Mouse (Mus musculus): Measurements from ENCODE around the gene Cd48.

The Cd48 gene

DNA sequence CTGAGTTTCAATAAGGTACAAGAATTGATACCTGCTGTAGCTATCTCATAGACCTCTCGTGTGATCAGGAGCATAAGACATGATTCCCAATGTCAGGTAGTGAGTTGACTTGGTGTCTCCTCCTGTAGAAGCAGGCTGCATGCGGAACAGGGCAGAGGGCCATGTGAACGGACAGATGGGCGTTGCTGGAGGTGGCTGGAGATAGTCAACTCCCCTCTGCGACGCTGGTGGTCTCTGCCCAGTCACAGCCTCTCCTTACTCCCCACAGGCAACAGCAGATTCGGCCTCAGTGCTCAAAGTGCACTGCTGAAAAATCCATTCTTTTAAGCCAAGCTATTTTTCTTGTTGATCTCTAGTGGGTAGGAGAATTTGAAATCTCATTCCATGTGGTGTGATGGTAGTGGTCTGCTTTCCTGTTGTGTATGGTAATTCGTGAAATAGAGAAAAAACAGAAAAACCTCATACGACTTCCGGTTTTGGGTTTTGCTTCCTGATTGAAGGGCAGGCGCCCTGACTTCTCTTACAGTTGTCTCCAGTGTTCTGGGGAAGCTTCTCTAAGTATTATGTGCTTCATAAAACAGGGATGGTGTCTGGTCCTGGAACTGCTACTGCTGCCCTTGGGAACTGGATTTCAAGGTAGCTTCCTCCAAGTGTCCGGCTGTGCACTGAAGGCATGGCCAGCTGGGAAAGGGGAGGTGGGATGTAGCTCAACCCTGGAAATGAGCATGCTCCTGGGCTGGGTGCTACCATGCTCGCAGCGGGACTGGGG is at the start of gene Cd48:
Gene Cd48, plus strand, starts transcription at position 479 of the 769 bp plus-strand sequence.
- no peak for DNase-seq (ENCODE audit: low read depth, low spot score)

DNA sequence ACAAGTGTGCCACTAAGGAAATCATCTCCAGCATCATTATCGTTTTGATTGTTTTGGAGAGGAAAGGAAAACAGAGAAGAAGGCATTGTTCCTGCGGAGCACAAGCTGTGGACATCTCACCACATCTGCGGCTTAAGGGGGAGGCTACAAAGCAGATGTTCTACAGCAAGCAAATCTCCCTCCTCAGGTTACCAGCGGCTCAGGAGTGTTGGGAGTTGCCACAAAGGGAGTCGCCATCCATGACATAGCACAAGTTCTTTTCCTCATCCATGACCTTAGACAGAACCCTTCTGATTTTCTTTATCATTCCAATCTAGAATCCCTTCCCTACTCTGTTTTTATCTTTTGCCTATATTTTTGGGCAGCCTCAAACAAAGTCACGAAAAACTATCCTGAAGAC is 46.1 kb upstream of the Cd48 start:
- DNase-seq (ENCODE audit: low read depth, low spot score): no peak

DNA sequence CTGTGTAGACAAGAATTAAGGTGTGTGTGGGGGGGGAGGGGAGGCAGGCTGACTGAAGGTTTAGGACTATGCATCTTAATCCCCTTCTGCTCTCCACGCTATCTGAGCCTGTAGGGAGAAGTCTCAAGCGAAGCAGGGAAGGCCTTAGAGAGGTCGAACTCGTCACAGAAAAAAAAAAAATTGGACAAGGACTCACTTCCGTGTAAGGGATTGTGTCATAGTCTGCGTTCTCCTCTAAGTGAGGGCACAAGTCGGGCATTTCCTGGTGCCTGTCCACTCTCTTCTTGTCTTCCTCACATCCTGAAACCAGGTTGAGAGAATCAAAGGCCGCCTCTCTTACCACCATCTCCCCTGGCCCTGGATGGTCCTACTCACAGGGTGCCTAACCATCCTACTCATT is 44.7 kb upstream of the Cd48 start:
- no peak for DNase-seq (ENCODE audit: low read depth, low spot score)

DNA sequence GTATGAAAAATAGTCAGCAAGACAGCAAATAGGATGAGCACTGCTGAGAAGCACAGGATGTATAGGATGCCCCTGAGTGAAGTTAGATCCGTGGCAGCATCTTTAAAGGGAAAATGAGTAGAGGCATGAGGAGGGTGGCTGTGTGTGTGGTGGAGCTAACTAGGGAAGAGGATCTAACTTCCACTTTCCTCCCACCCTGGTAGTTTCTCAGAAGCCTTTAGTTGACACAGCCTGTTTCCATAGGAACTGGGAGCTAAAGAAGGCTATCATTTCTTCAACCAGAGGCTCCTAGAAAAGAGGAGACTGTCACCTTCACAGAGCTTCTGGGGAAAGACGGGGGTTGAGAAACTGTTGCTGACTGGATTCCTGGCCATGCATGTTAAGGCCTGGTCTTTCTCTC is 43.1 kb upstream of the Cd48 start:
- DNase-seq (ENCODE audit: low read depth, low spot score): peak; percentile 62

DNA sequence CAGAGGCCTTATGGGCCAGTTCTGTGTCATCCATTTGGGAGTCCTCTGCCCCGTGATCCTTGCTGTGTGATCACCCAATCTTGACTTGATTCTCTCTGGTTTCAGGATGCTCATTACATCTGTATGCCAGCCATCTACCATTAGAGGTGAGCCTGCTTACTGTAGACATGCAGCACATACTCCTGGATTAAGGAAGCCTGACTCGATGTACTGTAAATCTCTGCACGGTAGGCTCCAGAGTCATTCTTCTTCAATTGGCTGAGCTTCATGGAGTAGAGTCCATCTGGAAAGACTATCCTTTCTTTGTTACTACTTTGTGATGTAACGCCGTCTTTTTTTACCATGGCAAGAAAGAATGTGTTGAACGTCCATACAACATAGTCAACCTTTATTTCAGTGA is 41.0 kb upstream of the Cd48 start:
- no peak for DNase-seq (ENCODE audit: low read depth, low spot score)

DNA sequence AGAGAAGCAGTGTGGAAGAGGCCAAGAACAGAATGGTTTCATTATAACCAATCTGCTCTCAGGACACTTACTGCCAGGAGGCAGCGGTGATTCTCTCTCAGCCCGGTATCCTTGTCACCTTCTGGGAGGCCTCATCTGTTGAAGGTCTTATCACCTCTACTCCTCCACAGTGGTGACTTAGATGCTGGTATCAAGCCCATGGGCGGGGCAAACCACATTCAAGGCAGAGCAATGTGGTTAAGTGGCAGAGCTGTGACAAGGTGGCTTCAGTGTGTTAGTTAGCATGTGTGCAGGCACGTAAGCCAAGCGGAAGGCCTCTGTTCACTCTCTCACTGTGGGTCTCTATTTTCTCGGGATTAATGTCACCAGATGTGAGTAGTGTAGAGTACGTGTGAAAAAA is 38.2 kb upstream of the Cd48 start:
- DNase-seq (ENCODE audit: low read depth, low spot score): no peak

DNA sequence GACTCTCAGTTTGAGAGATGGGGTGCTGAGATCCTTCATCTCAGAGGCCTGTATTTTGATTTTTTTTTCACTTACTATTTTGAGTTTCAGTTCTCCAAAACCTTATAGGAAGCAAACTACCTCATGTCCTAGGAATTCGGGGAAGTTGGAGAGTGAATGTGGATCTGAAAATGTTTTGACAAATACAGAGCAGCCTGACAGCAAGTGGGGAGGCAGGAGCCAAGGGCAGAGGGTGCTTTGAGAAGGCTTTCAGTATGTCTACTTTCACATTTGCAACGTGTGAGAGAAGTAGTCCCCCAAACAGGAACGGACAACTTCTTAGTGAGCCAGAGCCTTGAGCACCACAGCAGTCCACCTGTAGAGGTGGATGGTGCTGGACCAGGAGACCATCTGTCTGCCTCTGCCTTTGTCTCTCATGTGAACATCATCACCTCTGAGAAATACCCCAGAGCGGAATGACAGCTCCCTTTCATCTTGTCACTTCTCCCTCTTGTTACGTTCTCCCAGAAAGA is 35.3 kb upstream of the Cd48 start:
- DNase-seq (ENCODE audit: low read depth, low spot score): no peak

DNA sequence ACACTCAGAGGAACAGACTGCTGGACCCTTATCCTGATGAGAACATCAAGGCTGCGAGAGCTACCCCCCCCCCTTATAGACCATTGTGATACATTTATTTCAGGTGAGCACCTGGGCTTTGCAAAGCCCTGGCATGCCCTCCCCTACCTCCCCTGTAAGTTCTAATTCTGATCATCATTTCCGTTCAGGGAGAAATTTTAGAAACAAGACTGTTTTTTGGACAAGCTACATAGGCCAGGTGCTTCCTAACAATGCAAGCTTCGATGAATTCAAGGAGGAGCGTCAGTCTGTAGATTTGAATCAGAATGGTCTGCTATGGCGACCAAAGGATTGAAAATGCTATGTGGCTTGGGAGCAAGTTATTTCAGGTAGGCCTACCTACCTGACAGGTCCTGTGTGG is 34.1 kb upstream of the Cd48 start:
- DNase-seq (ENCODE audit: low read depth, low spot score): no peak

DNA sequence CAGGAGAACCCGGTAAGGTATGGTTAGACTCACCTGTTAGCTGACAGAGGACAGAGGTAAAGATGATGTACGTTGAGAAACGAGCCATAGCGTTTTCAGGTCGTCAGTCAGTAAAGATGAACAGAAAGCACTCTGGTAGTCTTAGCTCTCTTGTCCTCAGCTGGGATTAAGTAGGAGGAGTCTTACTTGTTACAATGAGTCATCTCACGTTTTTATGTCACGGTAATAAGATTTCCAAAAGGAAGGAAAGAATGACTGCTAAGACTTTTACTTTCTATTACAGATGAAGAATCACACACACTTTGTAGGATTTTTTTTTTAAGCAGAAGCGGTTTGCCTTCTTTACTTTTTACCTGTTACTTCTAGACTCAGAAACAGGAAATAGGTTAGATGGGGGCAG is 33.0 kb upstream of the Cd48 start:
- no peak for DNase-seq (ENCODE audit: low read depth, low spot score)

DNA sequence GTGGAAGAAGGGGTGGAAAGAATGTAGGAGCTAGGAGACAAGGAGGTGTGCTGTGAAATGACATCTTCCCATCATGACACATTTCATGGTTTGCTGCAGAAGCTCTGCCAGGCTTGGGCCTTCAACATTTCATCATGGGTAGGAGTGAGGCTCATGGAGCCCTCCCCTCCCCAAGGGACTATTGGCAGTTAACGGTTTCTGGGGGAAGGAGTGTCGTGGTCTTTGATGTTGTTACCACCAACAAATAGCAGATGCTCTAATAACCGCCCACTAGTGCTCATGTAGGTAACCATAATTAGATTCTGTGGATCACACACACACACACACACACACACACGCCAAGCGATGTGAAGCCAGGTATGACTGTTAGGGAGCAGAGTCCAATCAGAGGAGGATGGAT is 29.1 kb upstream of the Cd48 start, which contains the start of gene Slamf7:
Gene Slamf7, minus strand, starts transcription at position 302 of the 400 bp plus-strand sequence.
- DNase-seq (ENCODE audit: low read depth, low spot score): no peak

DNA sequence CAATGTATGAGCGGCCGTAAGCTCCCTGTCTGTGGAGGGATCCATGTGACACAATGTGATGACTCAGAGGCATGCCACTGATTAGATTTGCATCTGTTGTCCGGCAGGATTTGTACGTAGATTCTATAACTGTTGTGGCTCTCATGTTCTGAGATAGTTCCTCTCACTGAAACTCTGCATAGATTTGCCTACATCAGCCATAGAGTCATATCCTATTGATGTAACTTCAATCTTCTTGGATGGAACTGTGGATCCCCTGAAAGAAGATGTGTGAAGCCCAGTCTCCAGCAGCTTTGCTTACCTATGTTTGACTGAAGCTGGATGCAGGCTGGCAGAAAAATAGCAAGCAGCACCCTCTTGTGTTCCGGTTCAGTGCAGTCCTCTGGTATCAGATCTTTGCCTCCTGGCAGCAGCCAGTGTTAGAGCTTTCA is 23.2 kb upstream of the Cd48 start:
- peak; percentile 68 for DNase-seq (ENCODE audit: low read depth, low spot score)

DNA sequence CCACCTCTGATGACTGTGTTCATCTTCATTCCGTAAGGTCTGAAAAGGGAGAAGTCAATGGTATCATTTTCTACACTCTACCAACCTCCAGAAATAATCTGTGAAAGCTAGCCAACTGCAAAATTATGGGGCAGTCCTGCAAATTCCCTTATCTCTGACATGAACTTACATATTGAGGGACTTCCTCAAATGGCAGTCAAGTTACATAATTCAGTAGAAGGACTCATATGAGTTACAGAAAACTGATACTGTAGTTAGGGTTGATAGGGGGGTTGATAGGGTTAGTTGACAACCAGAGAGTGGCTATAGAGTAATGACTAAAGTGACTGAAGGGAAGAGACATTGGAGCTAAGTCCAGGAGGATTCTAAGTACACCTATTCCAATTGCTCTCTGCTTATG is 21.4 kb upstream of the Cd48 start:
- DNase-seq (ENCODE audit: low read depth, low spot score): no peak

DNA sequence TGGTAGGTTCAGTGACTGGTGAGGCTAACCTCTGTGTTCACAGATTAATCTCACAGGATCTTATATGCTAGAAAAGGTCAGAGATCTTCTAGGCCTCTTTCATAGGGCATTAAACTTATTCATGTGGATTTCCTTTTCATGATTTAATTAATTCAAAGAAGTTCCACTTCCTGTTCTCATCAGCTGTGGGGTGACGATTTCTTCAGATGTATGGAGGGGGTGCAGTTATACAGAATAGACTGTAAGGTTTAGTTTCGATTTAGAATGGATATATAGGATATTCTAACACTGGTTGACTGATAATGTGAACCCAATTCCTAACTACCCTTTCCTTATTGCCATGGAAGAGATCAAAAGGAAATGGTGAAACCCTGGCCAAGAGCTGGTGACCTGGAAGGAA is 20.3 kb upstream of the Cd48 start:
- DNase-seq (ENCODE audit: low read depth, low spot score): no peak

DNA sequence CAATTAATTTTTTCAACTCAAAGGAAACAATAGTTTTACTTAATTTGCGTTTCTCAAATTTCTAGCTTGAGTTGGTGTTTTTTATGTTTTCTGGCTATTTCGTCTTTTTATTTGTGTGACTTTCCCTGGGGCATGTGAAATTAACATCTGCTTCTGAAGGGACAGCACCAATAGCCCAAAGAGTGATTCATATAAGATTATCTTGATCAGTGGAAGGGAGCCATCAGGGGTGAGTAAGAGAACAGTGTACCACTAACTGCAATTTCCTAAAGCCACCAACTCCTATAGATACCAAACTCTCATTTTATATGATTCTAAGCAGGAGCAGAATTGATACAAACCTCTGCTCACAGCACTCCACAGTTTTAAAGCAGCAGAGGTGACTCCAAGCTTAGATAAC is 18.1 kb upstream of the Cd48 start:
- DNase-seq (ENCODE audit: low read depth, low spot score): no peak

DNA sequence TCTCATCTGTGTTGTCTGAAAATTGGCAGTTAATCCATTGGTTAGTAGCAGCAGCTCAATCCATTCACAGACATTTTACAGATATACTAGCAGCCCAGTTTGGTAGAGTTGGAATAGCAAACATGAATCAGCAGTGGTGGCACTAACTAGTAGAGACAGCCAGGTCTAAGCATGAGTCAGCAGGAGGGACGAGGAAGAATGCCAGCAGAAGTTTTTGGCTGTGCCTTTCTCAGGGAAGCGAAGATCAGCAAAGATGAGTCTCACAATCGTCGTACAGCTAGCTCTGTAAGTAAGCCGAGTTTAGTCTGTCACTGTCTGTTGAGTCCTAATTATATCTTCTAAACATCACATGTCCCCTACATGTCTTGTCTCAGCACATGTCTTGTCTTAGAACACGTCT is 15.5 kb upstream of the Cd48 start:
- peak; percentile 70 for DNase-seq (ENCODE audit: low read depth, low spot score)

DNA sequence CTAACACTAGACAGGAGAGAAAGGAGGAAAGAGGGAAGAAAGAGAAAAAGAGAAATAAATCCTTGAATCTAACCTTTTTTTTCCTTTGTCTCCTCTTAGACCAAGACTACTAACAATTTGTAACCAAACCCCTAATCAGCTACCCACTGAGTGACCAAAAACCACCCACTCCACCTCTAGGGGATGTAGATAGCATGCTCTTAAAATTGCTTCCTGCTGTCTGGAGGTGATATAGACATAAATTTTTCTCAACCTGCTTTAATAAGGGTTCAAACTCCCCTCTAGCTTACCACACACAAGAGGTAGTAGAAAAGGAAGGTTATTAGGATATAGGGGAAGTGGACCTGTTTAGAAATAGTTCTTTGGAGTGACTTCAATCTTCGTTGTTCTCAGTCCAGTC is 14.6 kb upstream of the Cd48 start:
- no peak for DNase-seq (ENCODE audit: low read depth, low spot score)

DNA sequence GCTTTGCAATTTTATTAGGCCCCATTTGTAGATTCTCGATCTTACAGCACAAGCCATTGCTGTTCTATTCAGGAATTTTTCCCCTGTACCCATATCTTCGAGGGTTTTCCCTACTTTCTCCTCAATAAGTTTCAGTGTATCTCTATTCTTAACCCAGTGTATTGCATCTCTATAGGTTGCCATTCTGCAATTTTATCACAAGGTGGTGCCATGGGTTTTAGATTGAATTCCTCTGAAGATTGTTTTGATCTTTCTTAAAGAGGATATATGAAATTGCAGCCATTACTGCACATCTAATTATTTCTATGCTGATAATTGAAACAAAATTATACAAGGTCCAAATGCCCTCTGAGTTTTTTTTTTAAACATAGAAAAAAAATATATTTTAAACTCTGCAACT is 9.4 kb upstream of the Cd48 start:
- peak; percentile 8 for DNase-seq (ENCODE audit: low read depth, low spot score)

DNA sequence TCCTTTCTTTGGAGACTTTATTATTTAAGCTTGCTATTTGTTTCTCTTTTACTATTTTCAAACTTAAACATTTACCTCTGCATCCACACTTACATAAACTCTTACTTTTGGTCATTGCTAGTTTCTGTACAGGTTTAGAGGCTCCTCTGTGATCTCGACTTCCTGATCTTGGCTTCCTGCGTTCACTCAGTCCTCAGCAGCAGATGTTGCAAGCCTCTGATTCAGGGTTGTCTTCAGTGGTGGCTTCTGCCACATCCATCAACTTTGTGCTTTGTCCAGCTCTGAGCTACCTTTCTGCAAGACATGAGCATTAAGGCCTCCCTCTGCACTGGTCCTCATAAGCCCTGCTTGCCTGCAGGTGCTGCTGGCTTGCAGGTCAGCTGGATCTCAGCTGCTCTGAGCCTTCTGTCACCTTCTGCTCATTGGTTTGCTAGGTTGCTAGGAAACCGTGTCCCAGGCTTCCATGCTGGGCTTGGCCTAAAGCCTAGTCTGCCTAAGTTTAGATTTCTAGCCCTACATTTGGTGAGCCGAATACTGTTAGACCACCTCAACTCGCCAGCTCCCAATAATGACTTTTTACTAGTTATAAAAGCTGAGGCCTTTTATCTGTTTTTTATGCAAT is 8.8 kb upstream of the Cd48 start:
- peak; percentile 75 for DNase-seq (ENCODE audit: low read depth, low spot score)

DNA sequence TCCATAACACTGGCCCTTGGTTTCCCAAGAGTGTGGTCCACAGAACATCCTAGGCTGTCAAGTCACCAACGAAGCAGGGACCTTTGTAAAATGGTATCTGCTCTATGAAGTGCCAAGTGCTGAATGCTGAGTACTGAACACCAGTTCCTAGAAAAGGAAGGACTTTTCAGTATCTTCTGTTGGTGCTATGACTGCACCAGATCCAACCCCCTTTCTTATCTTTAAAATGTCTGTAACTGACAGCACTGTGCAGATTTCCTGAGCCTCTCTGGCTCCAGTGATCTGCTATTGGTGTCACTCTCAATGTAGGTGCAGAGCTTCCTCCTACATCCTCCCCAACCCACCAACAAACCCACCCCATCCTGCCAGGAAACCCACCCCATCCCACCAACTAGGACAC is 7.3 kb upstream of the Cd48 start:
- DNase-seq (ENCODE audit: low read depth, low spot score): no peak

DNA sequence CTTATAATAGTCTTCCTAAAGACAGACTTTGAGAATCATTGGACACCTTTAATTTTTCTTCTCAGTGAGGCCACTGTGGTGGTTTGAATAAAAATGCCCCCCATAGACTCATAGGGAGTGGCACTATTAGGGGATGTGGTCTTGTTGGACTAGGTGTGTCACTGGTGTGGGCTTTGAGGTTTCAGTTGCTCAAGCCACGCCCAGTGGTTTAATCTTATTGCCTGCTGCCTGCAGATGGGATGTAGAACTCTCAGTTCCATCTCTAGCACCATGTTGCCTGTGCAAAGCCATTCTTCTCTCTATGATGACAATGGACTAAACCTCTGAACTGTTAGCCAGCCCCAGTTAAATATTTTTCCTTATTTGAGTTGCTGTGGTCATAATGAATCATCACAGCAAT is 4.1 kb upstream of the Cd48 start:
- no peak for DNase-seq (ENCODE audit: low read depth, low spot score)

DNA sequence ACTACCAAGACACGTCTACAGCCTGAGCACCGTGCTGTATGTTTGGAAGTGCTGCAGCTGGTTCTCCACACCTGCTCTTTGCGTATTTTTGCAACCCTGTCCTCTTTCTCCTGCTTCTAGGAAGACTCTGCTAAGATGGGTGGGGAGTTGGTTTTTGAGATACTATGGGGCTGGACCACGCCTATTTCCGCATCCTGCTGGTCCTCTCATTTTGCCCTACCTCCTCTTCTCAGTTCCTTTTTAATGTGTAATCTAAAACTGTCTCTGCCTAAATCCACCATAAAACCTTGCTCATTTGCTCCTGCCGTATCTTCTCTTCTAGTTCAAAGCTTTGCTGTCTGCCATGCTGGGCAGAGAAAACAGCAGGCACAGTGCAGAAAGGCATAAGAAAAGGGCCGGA is 800 bp upstream of the Cd48 start:
- DNase-seq (ENCODE audit: low read depth, low spot score): no peak

DNA sequence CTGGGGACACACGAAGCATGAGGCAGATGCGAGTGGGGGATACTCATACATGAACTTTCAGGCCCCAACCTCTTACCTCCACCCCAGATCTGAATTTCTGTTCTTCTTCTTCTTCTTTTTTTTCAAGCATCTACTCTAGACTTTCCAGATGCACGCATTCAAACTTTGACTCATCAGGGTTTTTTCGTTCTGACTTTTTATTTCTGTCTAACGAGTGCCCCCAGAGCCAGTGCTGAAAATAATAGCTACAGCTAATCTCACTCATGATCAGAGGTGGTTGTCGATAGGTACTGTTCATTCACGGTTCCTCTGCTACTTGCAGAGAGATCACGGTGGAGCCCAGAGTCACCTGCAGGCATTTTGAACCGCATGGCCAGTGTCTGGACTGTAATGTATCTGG is 3.1 kb downstream of the Cd48 start:
- DNase-seq (ENCODE audit: low read depth, low spot score): no peak

DNA sequence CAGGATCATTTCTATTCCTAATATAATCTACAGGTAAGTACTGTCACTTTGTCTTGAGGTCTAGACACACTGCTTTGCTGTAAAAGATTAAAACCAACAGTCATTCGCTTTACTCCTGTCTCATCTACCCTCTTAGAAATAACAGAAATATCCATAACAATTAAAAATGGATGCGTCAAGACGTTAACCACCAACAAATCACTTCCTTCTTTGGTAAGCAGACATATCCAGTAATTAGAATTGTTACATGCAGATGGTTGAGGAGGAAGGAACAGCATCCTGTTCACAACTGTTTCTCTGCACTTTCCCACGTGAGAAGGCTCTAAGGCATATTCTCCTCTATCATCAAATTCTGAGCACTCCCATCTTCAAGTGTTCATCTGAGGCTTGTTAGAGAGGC is 5.5 kb downstream of the Cd48 start:
- no peak for DNase-seq (ENCODE audit: low read depth, low spot score)

Data from brain, adult 2 months (tissue).